Mouse (Mus musculus): ENCODE measurements around the gene Gm20896. TPM values are rescaled to one million over a fixed set of nuclear protein-coding genes. Genes with fewer than 3 reads are reported as not detected.
"Not testable (repeated sequence)": the region's sequence is repeated elsewhere in the genome, so short reads cannot be mapped to it uniquely, and the experiment has no call there.

The Gm20896 gene
- total RNA-seq (2021), result not detected

- intact Hi-C loops (cut with DNase I); DNase-seq (ENCODE audit: low spot score in 2 of 2): not testable (repeated sequence)
These were observed at the start of gene Gm20896 for GRCm38 (mm10) chrY:35921426-35921825. TSS of gene Gm20896 (minus strand) at chrY:35921526.
